Mouse (Mus musculus) hindbrain, embryonic 12.5 days (tissue): ENCODE measurements around the gene Nes. TPM values are rescaled to one million over a fixed set of nuclear protein-coding genes. Genes with fewer than 3 reads are reported as not detected.
A peak's percentile ranks its signal among the peaks of the same experiment; 100 is the strongest.

Experiments
- ATAC-seq: fragments of 200-750 bp; cut with Nextera tagmentation; 2 replicates; pipeline ENCODE4 v1.8.0; 2017; ENCODE audit warnings: moderate TSS enrichment; ENCODE audit not compliant: low FRiP score
- H3K27ac ChIP-seq: fragments of 300-500 bp; sonication (generic); 2 replicates; pipeline ENCODE4 v1.5.1; 2016; ENCODE audit warnings: mild to moderate bottlenecking
- H3K27me3 ChIP-seq: fragments of 300-500 bp; sonication (generic); 2 replicates; pipeline ENCODE4 v1.6.1; 2016; ENCODE audit warnings: mild to moderate bottlenecking
- H3K36me3 ChIP-seq: fragments of 300-500 bp; sonication (generic); 2 replicates; pipeline ENCODE4 v1.6.1; 2016; ENCODE audit warnings: mild to moderate bottlenecking
- H3K4me1 ChIP-seq: fragments of 300-500 bp; sonication (generic); 2 replicates; pipeline ENCODE4 v1.6.1; 2016
- H3K4me2 ChIP-seq: fragments of 300-500 bp; sonication (generic); replicated peaks from 2 replicates; pipeline ENCODE4 v1.6.1; 2016; ENCODE audit warnings: mild to moderate bottlenecking
- H3K4me3 ChIP-seq: fragments of 300-500 bp; sonication (generic); 2 replicates; pipeline ENCODE4 v1.5.1; 2016; ENCODE audit warnings: mild to moderate bottlenecking
- H3K9ac ChIP-seq: fragments of 300-500 bp; sonication (generic); 2 replicates; pipeline ENCODE4 v1.6.1; 2016; ENCODE audit warnings: mild to moderate bottlenecking, moderate library complexity
- H3K9me3 ChIP-seq: fragments of 300-500 bp; sonication (generic); replicated peaks from 2 replicates; pipeline ENCODE4 v1.6.1; 2016; ENCODE audit warnings: mild to moderate bottlenecking
- WGBS: fragments of 180-500 bp; shearing (Covaris S2); methylation state at CpG from one replicate; pipeline ENCODE4 v1.1.7; 2016; 5-methylcytosine and 5-hydroxymethylcytosine counted together
- polyA plus RNA-seq: library from polyadenylated mRNA; unstranded; fragments of >200 nt; fragmentation: Nextera tagmentation; extraction: Ambion mirVana; gene quantifications from 2 replicates; pipeline ENCODE4 v1.2.1, GENCODE M21; 2016

Nes gene
- polyA plus RNA-seq, 1 experiment from 2014 or later = 136 TPM

DNA sequence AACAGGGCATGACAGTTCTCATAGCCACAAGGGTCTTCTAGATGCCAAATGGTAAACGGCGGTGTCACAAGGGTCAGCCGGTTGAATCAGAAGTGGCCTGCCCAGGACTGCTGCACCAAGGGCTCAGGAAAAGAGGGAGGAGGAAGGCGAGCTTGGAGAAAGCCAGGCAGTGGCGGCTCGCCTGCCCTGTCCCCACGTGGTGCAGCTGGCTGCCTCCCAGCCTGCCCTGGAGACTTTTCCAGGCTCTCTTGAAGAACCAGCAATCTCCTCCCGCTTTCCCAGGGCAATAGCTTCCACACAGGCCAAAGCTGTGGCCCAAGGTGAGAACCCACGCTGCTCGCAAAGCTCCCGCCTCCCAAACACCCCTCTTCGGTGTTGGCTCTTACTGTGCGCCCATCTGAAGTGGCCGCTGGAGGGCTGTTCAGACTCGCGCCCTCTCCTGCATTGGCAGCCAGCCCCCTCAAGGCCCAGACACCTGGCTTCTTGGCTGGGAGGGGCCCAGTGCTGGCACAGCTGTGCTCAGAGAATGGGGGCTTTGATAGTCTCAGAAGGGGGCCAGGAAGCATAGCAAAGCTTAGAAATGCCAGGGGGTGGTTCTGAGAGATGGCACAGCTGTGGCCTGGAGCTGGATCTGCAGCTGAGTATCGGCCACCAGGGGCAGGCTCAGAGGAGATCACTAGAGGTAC, 31.6 kb downstream of the Nes start:
- H3K4me3 ChIP-seq = peak overlapping the region; percentile 6; the same call in 1 of the 2 replicates
- H3K9me3 ChIP-seq = no peaks in the 10 kb centered on the region; the same call in 1 of the 2 replicates
- peaks cover 32% of the 10 kb centered on the region for H3K4me1 ChIP-seq
- 5% methylated on average over 17 of the region's 17 CpGs for WGBS
- no peak overlapping the region for H3K27ac ChIP-seq
- H3K4me2 ChIP-seq = peak overlapping the region; percentile 17; the same call in 1 of the 2 replicates
- no peak overlapping the region for H3K9ac ChIP-seq
- H3K36me3 ChIP-seq = no peaks in the 10 kb centered on the region
- peaks cover 69% of the 10 kb centered on the region for H3K27me3 ChIP-seq
- no peak for ATAC-seq

DNA sequence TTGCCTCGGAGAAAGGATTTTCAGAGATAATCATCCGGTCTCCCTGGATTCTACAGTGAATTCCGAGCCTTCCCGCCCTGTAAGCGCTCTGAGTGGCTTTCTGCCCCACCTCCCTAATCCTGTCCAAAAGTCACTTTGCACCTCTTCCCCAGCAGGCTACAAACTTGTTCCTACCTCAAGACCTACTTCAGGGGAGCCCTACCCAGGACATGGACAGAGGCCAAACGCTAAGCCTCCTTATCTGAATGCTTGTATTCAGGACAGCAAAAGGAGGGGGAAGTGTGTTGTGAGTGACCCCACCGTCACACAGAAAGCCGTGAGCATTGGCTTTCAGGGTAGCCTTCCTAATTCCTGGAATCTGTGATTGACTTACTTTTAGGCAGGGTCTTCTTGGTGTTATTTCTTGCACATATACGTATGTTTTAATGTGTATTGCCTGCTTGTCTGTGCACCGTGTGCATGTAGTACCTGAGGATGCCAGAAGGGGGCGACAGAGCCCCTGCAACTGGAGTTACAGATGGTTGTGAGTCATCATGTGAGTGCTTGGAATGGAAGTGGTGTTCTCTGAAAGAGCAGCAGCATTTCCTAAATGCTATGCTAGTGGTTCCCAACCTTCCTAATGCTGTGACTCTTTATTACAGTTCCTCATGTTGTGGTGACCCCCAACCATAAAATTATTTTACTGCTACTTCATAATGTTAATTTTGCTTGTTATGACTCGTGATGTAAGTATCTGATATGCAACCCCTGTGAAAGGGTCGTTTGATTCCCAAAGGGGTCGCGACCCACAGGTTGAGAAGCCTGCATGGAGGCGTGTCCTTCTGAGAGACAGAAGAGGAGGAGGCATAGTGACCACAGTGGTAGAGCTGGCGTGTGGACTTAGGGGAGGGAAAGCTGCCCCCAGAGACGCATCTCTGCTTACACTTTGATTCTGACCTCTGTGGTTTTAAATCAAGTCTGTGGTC, 35.2 kb downstream of the Nes start:
- Histone ChIP-seq H3K27ac (no peak overlapping the region), H3K9me3 (no peaks in the 10 kb centered on the region), H3K4me1 (peaks cover 8% of the 10 kb centered on the region), H3K4me2 (no peak overlapping the region), H3K36me3 (no peaks in the 10 kb centered on the region), H3K27me3 (peaks cover 43% of the 10 kb centered on the region), H3K4me3 (no peak overlapping the region), H3K9ac (no peak overlapping the region)
- ATAC-seq = no peak
- 76% methylated on average over 18 of the region's 18 CpGs for WGBS

DNA sequence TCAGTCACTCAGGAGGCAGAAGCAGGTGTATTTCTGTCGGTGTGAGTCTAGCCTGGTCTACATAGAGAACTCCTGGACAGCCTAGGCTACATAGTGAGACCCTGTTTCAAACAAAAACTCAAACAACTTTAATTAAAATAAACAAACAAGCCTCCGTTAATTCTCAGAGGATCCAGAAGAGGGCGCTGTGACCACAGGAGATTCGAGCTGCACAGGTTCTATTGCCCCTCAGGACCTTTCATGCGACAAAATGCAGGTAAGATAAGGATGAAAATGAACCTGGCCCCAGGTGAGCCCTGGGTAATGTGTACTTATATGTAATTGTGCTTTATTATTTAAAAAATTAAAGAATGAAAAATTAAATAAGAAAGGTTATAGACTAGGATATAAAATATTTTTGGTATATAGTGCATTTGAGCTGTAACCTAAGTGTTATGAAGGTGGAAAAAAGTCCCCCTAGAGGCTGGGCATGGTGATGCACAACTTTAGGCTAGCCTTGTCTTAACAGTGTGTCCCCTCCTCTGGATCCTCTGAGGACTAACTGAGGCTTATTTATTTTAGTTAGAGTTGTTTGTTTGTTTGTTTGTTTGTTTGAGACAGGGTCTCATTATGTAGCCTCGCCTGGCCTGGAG, 39.9 kb downstream of the Nes start:
- Histone ChIP-seq H3K4me2 (no peak overlapping the region), H3K27me3 (peaks cover 22% of the 10 kb centered on the region), H3K36me3 (no peaks in the 10 kb centered on the region), H3K27ac (no peak overlapping the region), H3K9me3 (no peaks in the 10 kb centered on the region), H3K4me1 (no peaks in the 10 kb centered on the region), H3K9ac (no peak overlapping the region), H3K4me3 (no peak overlapping the region)
- no peak for ATAC-seq
- 13% methylated on average over 6 of the region's 6 CpGs for WGBS

DNA sequence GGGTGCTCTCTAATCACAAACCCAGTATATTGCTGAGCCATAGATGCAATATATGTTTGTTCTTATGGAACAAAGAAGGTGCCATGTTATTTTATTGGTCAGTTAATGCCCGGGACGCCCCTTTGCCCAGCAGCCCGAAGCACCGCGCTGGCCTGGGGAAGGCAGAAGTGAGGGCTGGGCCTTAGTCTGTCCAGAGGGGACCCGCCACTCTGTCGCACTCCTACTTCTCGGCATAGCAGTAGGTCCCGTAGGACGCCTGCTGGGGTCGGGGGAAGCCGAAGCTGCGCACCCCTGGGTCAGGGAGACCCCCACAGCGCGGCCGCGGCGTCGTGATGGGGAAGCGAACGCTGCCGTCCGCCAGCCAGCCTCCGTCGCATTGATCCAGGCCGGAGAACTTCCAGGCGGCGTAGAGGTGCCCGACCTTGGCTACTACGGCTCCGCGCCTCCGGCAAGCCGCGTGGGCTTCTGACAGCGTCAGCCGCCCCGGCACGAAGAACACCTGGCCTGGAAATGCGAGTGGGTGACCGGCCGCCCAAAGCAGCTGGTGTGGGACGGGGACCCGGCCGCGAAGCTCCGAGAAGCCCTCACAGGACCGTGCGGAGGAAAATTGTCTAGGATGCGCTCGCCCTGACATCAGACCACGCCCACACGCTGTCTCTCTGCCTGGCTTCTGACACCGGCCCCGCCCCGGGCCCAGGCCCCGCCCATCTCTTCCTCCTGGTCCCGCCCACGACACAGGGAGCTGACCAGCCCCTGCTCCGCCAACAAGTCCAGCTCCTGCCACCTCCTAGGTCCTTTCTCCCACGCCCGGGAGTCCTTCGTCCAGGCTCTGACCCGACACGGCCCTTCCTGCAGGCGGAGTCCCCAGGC, 51.7 kb downstream of the Nes start:
- peak; percentile 89 for ATAC-seq
- under 1% methylated on average over 65 of the region's 66 CpGs for WGBS
- H3K9me3 ChIP-seq = no peaks in the 10 kb centered on the region
- H3K27me3 ChIP-seq = peaks cover 82% of the 10 kb centered on the region
- peak overlapping the region; percentile 53 for H3K4me3 ChIP-seq
- H3K4me1 ChIP-seq = peaks cover 20% of the 10 kb centered on the region
- no peak overlapping the region for H3K27ac ChIP-seq
- H3K9ac ChIP-seq = peak overlapping the region; percentile 45
- H3K36me3 ChIP-seq = no peaks in the 10 kb centered on the region
- peak overlapping the region; percentile 99 for H3K4me2 ChIP-seq

DNA sequence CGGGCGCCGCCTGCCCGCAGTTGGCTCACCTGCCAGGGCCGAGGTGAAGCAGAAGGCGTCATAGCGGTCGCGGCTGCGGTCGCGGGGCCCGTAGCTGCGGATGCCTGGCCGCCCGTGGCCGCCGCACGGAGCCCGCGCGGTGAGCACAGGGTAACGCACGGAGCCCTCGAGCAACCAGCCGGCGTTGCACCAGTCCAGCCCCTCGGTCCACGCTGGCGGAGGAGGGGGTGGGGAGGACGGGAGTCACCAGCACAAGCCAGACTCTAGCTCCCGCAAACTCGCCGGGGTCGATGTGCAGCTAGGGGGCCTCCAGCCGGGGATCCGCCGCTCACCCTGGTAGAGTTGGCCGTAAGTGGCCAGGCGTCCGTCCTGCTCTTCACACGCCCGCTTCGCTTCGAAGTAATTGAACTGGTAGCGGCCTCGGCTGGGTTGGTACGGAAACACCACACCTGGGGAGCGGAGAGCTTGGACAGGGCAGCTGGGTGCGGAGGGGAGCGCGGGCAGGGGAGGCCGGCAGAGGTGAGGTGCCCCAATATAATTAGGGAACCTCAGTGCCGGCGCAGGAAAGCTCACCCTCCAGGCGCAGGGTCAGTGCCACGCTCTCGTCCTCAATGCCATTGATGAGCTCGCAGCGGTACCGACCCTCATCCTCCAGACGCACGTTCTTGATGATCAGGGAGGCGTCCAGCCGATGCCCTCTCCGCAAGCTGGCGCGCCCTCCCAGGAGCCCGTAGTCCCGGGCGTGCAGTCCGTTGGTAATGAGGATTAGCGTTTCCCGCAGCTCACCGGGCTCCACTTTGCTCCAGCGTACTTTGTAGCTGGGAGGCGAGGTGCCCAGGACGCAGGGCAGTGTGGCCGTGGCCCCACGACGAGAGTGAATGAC, 52.6 kb downstream of the Nes start:
- H3K9me3 ChIP-seq = no peaks in the 10 kb centered on the region
- H3K4me1 ChIP-seq = peaks cover 20% of the 10 kb centered on the region
- H3K36me3 ChIP-seq = no peaks in the 10 kb centered on the region
- H3K4me2 ChIP-seq = peak overlapping the region; percentile 99
- H3K27ac ChIP-seq = no peak overlapping the region
- peak overlapping the region; percentile 45 for H3K9ac ChIP-seq
- peak overlapping the region; percentile 53 for H3K4me3 ChIP-seq
- WGBS = under 1% methylated on average over 81 of the region's 81 CpGs
- H3K27me3 ChIP-seq = peaks cover 78% of the 10 kb centered on the region
- peak; percentile 62 for ATAC-seq

DNA sequence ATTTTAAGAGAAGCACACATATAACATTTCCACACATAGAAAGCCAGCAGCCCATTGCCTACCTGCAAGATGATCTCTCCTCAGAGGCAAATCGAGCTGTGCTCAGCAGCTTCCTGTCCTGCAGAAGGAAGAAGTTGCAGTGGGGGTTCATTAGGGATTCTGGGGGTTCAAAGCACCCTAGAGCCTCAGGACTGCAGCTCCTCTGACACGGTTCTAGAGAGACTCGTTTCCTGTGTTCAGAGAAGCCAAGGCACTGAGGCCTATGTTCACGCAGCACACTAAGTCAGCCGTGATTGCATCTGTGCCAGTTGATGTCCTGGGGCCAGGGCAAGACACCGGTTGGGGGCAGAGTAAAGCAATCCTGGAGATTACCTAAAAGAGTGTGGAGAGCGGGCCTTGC, 55.9 kb downstream of the Nes start:
- no peak overlapping the region for H3K27ac ChIP-seq
- H3K4me2 ChIP-seq = no peak overlapping the region
- peaks cover 22% of the 10 kb centered on the region for H3K4me1 ChIP-seq
- no peaks in the 10 kb centered on the region for H3K9me3 ChIP-seq
- H3K4me3 ChIP-seq = no peak overlapping the region
- no peaks in the 10 kb centered on the region for H3K36me3 ChIP-seq
- H3K9ac ChIP-seq = no peak overlapping the region
- 67% methylated on average over 7 of the region's 7 CpGs for WGBS
- peaks cover 77% of the 10 kb centered on the region for H3K27me3 ChIP-seq
- ATAC-seq = no peak

DNA sequence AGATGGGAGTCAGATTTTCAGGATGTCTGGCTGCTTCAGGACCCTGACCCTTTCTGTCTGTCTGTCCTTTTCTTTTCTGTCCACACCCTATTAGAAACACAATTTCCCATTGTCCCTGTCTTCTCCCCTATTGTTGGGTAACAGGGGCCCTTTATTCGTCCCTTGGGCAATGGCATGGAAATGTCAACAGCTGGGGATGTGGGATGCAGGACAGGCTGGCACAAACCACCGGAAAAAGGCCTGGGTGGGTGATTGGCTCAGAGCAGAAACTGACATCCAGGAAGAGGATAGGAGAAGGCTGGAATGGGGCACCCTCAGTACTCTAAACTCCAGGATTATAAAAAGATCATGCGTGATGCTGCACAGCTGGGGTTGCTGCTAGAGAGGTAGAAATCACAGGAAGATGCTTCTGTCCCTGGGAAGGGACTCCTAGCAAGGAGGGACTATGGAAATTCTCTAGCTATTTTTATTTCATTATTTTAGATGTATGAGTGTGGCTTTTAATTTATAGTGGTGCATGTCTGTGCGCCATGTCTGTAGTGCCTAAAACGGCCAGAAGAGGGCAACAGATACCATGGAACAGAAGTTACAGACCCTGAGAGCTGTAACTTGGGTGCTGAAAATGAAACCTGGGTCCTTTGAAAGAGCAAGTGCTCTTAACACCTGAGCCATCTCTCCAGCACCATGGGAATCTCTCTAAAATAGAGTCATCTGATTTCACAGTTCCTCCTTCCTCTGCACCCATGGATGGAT, 56.7 kb downstream of the Nes start, which contains the start of gene Hapln2:
Hapln2 (minus strand) TSS at position 150 of the 753 bp plus-strand sequence.
- no peaks in the 10 kb centered on the region for H3K36me3 ChIP-seq
- H3K27ac ChIP-seq = no peak within 1 kb of the TSS
- H3K9ac ChIP-seq = no peak within 1 kb of the TSS
- no peak for ATAC-seq
- 44% methylated on average over 5 of the region's 5 CpGs for WGBS
- H3K27me3 ChIP-seq = peaks cover 77% of the 10 kb centered on the region
- H3K4me3 ChIP-seq = no peak within 1 kb of the TSS
- no peak within 1 kb of the TSS for H3K4me2 ChIP-seq
- H3K4me1 ChIP-seq = peaks cover 18% of the 10 kb centered on the region
- H3K9me3 ChIP-seq = no peaks in the 10 kb centered on the region

Other genes with a start within 250 kb of the Nes start
- gene Lrrc71, start 222.5 kb upstream of the Nes start, polyA plus RNA-seq = 0.90 and 1.2 TPM in 2 replicates
- 19.3 and 24.0 TPM in 2 replicates for gene Ntrk1, start 175.9 kb upstream of the Nes start, polyA plus RNA-seq
- 1.2 and 1.7 TPM in 2 replicates for gene Insrr, start 174.1 kb upstream of the Nes start, polyA plus RNA-seq
- gene Pear1, start 146.8 kb upstream of the Nes start, polyA plus RNA-seq = 13.1 and 13.2 TPM in 2 replicates
- gene Sh2d2a, start 124.3 kb upstream of the Nes start, polyA plus RNA-seq = not detected in 2 replicates
- 14.7 and 16.4 TPM in 2 replicates for gene Prcc, start 85.5 kb upstream of the Nes start, polyA plus RNA-seq
- 219 and 230 TPM in 2 replicates for gene Hdgf, start 64.8 kb upstream of the Nes start, polyA plus RNA-seq
- 72.9 and 79.0 TPM in 2 replicates for gene Mrpl24, start 51.6 kb upstream of the Nes start, polyA plus RNA-seq
- 67.7 and 68.7 TPM in 2 replicates for gene Isg20l2, start 40.8 kb upstream of the Nes start, polyA plus RNA-seq
- 22.1 and 22.5 TPM in 2 replicates for gene Rrnad1, start 40.4 kb upstream of the Nes start, polyA plus RNA-seq
- 384 and 396 TPM in 2 replicates for gene Crabp2, start 22.4 kb upstream of the Nes start, polyA plus RNA-seq
- 1.7 and 1.9 TPM in 2 replicates for gene Bcan, start 29.2 kb downstream of the Nes start, polyA plus RNA-seq
- 0.30 and 0.33 TPM in 2 replicates for gene Hapln2, start 56.5 kb downstream of the Nes start, polyA plus RNA-seq
- gene Gpatch4, start 72.0 kb downstream of the Nes start, polyA plus RNA-seq = 28.0 and 28.3 TPM in 2 replicates
- gene Naxe, start 87.4 kb downstream of the Nes start, polyA plus RNA-seq = 135 and 137 TPM in 2 replicates
- gene Ttc24, start 107.2 kb downstream of the Nes start, polyA plus RNA-seq = 0.36 TPM in 1 of 2 replicates, not detected in the other
- 14.7 and 14.9 TPM in 2 replicates for gene Iqgap3, start 110.9 kb downstream of the Nes start, polyA plus RNA-seq
- gene Mef2d, start 171.3 kb downstream of the Nes start, polyA plus RNA-seq = 17.7 and 20.7 TPM in 2 replicates